Mouse (Mus musculus): ENCODE measurements around the gene Heatr6.

The Heatr6 gene

DNA sequence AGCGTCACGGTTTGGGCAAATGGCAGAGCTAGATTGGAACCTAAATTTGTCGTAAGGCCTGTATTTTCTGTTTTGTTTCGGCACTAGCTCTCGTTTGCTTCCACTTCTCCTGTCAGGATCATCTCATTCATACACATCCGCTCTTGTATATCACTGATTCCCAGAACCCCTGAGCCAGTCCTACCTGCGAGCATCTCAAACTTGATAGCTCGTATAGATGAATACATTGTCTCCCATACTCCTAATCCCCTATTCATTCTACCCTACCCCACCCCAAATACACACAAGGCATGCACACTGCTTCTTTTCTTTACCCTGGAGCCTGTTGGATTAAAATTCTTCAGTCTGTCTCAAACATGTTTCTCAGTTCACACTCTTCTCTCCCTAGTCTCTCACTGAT lies 731 bp downstream of the Heatr6 start:
- DNase-seq, result no peak

- DNase-seq, result no peak
These were observed 13.8 kb downstream of the Heatr6 start for GRCm38 (mm10) chr11:83767306-83767705.

DNA sequence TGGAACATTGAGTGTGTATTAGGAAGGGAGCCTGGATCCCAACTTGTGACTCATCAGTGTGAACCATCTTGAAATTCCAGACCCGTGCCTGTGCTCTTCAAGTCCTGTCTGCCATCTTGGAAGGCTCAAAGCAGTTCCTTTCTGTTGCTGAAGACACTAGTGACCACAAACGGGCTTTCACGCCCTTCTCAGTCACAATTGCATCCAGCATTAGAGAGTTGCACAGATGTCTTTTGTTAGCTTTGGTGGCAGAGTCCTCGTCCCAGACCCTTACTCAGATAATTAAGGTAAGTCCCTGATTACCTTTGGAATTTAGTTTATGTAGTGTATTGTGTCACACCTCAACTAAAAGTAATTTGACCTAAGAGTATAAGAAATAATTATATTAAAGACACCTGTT lies 15.5 kb downstream of the Heatr6 start:
- DNase-seq, result no peak

GRCm38 (mm10) chr11:83771014-83771413 lies 17.5 kb downstream of the Heatr6 start:
- no peak for DNase-seq

DNA sequence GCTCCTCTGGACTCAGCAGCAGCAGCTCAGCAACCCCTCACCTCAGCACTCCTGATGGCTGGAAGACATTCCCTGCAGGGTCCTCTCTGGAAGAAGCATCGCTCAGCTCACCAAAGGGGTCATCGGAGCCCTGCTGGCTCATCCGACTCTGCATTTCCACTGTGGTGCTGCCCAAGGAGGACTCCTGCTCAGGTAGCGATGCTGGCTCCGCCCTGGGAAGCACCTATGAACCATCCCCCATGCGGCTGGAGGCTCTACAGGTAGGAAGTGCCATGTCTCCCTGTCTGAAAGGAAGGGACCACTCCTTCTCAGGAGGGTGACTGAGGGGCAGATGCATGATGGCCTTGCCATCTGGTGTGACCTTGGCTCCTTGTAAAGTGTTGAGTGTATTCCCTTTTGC lies 18.8 kb downstream of the Heatr6 start:
- DNase-seq, result no peak

GRCm38 (mm10) chr11:83773691-83774090 lies 20.2 kb downstream of the Heatr6 start:
- DNase-seq, result no peak

DNA sequence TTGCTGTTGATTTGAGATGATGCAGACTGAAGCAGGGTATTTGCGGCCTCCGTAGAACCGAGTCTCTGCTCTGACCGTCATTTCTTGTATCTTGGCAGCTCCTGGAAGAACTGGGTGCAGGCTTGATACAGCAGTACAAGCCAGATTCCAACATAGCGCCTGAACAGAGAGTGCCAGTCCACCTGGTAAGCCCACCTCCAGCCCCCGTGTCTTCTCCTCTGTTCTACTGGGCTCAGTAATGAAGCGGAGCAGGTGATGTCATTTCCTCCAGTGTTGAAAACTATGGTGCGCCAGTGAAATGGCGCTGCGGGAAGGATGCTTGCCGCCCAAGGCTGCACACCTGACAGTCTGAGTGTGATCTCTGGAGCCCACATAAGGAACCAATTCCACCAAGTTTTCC lies 20.8 kb downstream of the Heatr6 start:
- no peak for DNase-seq

GRCm38 (mm10) chr11:83776798-83777197 lies 23.3 kb downstream of the Heatr6 start:
- no peak for DNase-seq

- no peak for DNase-seq
These were observed 30.6 kb downstream of the Heatr6 start for GRCm38 (mm10) chr11:83783931-83784600.

GRCm38 (mm10) chr11:83784661-83785060 lies 31.2 kb downstream of the Heatr6 start:
- no peak for DNase-seq

DNA sequence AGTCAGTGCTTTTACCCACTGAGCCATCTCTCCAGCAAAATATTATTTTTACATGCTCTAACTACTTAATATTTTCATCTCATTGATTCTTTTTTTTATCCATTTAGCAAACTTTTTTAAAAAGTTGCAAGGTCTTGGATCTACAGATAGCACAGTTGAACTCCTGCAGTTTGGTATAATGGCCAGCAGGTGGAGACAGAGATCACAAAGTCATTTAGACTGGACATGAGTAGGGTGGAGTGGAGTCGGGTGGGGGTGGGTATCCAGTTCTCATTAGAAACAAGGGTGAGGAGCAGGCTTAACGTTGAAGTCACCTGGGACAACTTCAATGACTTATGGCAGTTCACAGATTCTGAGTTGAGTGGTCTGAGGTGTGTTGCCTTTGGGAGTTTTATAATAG lies 31.9 kb downstream of the Heatr6 start:
- DNase-seq, result peak; percentile 76

GRCm38 (mm10) chr11:83786835-83787234 lies 33.3 kb downstream of the Heatr6 start:
- no peak for DNase-seq

- DNase-seq, result no peak
These were observed 34.0 kb downstream of the Heatr6 start for GRCm38 (mm10) chr11:83787401-83788021.

- no peak for DNase-seq
These were observed 34.8 kb downstream of the Heatr6 start for GRCm38 (mm10) chr11:83788331-83788730.

DNA sequence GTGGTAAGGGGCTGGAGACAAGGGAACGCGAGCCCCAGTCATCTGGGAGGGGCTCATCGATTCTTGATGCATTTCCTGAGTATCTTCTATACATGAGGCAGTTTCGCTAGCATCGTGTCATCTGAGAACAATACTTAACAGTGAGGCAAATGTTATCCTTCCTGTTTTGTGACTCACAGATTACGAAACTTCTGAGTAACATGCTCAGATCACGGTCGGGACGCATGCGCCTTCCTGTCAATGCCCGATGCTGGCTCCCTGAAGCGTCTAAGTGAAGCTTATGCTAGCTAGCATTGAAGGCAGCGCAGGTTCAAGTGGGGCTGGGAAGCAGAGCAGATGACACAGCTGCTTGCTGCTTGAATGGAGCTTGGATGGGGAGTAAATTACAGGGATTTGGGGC lies 35.8 kb downstream of the Heatr6 start:
- DNase-seq, result no peak

- DNase-seq, result no peak
These were observed 37.6 kb downstream of the Heatr6 start for GRCm38 (mm10) chr11:83791133-83791532.

- DNase-seq, result no peak
These were observed 38.9 kb downstream of the Heatr6 start for GRCm38 (mm10) chr11:83792316-83792914.

- DNase-seq, result no peak
These were observed 39.8 kb downstream of the Heatr6 start for GRCm38 (mm10) chr11:83793264-83793663.

DNA sequence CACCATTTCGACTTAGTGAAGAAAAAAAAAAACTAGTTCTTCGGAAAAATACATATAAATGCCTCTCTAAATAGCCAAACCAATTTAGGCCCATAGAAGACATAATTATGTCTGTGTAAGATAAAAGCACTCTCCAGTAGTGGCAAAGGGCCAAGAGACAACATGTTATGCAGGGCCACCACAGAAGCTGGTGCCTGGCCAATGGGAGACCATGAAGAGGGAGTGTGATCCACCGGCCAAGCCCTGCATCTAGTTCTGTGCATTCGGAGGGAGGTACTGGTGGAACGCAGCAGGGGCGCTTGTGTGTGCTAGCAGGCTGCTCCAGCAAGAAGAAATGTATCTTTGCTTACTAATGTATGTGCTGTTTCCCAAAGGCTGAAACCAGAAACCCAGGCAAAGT lies 42.6 kb downstream of the Heatr6 start:
- DNase-seq, result no peak

DNA sequence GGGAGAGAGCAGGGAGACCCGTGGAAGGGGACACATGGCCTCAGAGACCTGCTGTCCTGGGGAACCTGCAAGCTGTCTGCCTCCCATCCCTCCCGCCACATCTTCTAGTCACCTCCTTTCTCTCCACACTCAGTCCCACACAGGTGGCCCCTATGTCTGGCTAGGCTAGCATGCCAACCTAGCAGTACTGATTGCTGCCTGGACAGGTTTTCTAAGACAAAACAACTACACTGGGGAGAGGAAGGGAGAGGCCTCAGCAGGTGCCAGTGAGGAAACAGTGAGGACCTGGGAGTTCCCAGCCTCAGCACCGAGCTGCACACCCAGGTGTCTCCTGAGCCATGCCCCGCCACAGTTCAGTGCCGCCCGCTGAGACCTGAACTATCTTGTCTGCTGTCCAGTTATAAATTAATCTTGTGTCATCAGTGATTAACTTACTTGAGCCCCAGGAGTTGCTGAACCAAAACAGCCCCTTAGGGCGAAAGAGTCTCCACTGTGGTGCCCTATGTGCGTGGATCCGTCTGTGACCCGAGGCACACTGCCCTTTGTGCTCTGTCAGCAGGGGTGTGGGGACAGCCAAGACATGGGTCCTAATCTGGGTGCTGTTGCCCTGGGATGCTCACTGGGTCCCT lies 43.6 kb downstream of the Heatr6 start:
- DNase-seq, result no peak

GRCm38 (mm10) chr11:83799871-83800430 lies 46.5 kb downstream of the Heatr6 start:
- no peak for DNase-seq

- peak; percentile 76 for DNase-seq
These were observed 48.7 kb downstream of the Heatr6 start for GRCm38 (mm10) chr11:83802166-83802565.

GRCm38 (mm10) chr11:83802581-83802980 lies 49.1 kb downstream of the Heatr6 start:
- DNase-seq, result no peak

- no peak for DNase-seq
These were observed 56.9 kb downstream of the Heatr6 start for GRCm38 (mm10) chr11:83810441-83810840.
